Comparison of ENCODE assay signal across 9 mouse cellular contexts in genomic region chr11:115812095-115812494, GRCm38 (mm10). TPM values are rescaled to one million over a fixed set of nuclear protein-coding genes. Genes with fewer than 3 reads are reported as not detected.
DNase-seq lines count a peak whose midpoint lies in the region; ATAC-seq lines count a peak whose summit lies in the region.
"Had no signal": no experiment of that assay in that cellular context is flagged by ENCODE, and none has a peak within 500 bp of the region (broad histone marks: within the 10 kb centered on the region; RNA-seq: fewer than 3 reads in every experiment).

No protein-coding gene starts in this region.

- peaks cover 60% of the 10 kb centered on the region for H3K4me1 ChIP-seq in heart, embryonic 16.5 days (ENCODE audit: control insufficient read depth, insufficient read depth, low read length)

- peak overlapping the region; percentile 94 for H3K27ac ChIP-seq in heart, embryonic 16.5 days (ENCODE audit: low read length)

- peaks cover 8% of the 10 kb centered on the region for H3K36me3 ChIP-seq in heart, embryonic 16.5 days (ENCODE audit: control insufficient read depth, insufficient read depth)

- H3K9me3 ChIP-seq in heart, embryonic 16.5 days (replicated peaks; ENCODE audit: control insufficient read depth, low read length): no peaks in the 10 kb centered on the region

- peak overlapping the region; percentile 89 for H3K4me3 ChIP-seq in heart, embryonic 16.5 days (ENCODE audit: low read length)

- H3K9ac ChIP-seq in heart, embryonic 16.5 days (ENCODE audit: low read length): peak overlapping the region; percentile 92

- DNase-seq in adrenal gland, adult (ENCODE audit: inconsistent age in 2 of 2, low spot score in 1 of 2): peak; percentile 76 to 90
- DNase-seq in adrenal gland, postnatal 4 days (ENCODE audit: low spot score in 2 of 2): no peak
- DNase-seq in kidney, postnatal 10 days: peak; percentile 74
- DNase-seq in lung, postnatal 4 days: peak; percentile 64 to 77
- DNase-seq in frontal cortex, postnatal 10 days (ENCODE audit: low spot score in 2 of 2): no peak
- no peak for DNase-seq in cerebellum, postnatal 4 days (ENCODE audit: low spot score in 2 of 2)
- DNase-seq in cerebellum, postnatal 10 days: no peak

- no peaks in the 10 kb centered on the region for H3K27me3 ChIP-seq in heart, embryonic 16.5 days (ENCODE audit: control insufficient read depth, insufficient read depth, low read length)

- peak overlapping the region; percentile 97 for H3K4me2 ChIP-seq in heart, embryonic 16.5 days (ENCODE audit: low read depth, low read length)

- WGBS in heart, embryonic 16.5 days: 9% methylated on average over 7 of the region's 7 CpGs

- ATAC-seq in heart, embryonic 16.5 days (replicated peaks; ENCODE audit: extremely low read depth, insufficient read depth, low FRiP score): no peak

RNA-seq across cellular contexts. Expression of gene Caskin2, which starts 1.3 kb away (rescaled TPM):
- total RNA-seq in adrenal gland, postnatal 4 days (2021): 10 to 100 TPM; 59.9 to 61.1 TPM
- 18.9 and 22.1 TPM in 2 replicates for polyA plus RNA-seq in heart, embryonic 16.5 days (2015; fragmentation: Nextera tagmentation; extraction: Ambion mirVana)

RNA-seq across cellular contexts. Expression of gene Tsen54, which starts 2.4 kb away (rescaled TPM):
- total RNA-seq in adrenal gland, postnatal 4 days (2021): 10 to 100 TPM; 25.4 to 26.3 TPM
- polyA plus RNA-seq in heart, embryonic 16.5 days (2015; fragmentation: Nextera tagmentation; extraction: Ambion mirVana): 26.2 and 28.3 TPM in 2 replicates

RNA-seq across cellular contexts. Expression of gene Llgl2, which starts 11.8 kb away (rescaled TPM):
- total RNA-seq in adrenal gland, postnatal 4 days (2021): 10 to 100 TPM; 15.8 to 25.6 TPM
- polyA plus RNA-seq in heart, embryonic 16.5 days (2015; fragmentation: Nextera tagmentation; extraction: Ambion mirVana): 17.7 and 18.2 TPM in 2 replicates

RNA-seq across cellular contexts. Expression of gene Myo15b, which starts 46.1 kb away (rescaled TPM):
- total RNA-seq in adrenal gland, postnatal 4 days (2021): 1 to 10 TPM; 1.1 to 6.8 TPM
- polyA plus RNA-seq in heart, embryonic 16.5 days (2015; fragmentation: Nextera tagmentation; extraction: Ambion mirVana): 0.17 and 1.7 TPM in 2 replicates
- total RNA-seq: neutrophil, adult 5-6 weeks had no signal

RNA-seq across cellular contexts. Expression of gene Tmem94, which starts 46.9 kb away (rescaled TPM):
- total RNA-seq in adrenal gland, postnatal 4 days (2021): 10 to 100 TPM; 67.4 to 71.0 TPM
- polyA plus RNA-seq in heart, embryonic 16.5 days (2015; fragmentation: Nextera tagmentation; extraction: Ambion mirVana): 36.8 and 43.1 TPM in 2 replicates

Comparison
In these comparisons a context has a peak if more than half of its experiments do, and no peak if none do; other contexts are left out.
1. DNase-seq: peak in adrenal gland, adult (2 of 2), kidney, postnatal 10 days (single experiment) and lung, postnatal 4 days (2 of 2); none in adrenal gland, postnatal 4 days (0 of 2), frontal cortex, postnatal 10 days (0 of 2), cerebellum, postnatal 4 days (0 of 2) and cerebellum, postnatal 10 days (0 of 2).